14 mouse cellular contexts compared by ENCODE assay signal in the genomic region with DNA sequence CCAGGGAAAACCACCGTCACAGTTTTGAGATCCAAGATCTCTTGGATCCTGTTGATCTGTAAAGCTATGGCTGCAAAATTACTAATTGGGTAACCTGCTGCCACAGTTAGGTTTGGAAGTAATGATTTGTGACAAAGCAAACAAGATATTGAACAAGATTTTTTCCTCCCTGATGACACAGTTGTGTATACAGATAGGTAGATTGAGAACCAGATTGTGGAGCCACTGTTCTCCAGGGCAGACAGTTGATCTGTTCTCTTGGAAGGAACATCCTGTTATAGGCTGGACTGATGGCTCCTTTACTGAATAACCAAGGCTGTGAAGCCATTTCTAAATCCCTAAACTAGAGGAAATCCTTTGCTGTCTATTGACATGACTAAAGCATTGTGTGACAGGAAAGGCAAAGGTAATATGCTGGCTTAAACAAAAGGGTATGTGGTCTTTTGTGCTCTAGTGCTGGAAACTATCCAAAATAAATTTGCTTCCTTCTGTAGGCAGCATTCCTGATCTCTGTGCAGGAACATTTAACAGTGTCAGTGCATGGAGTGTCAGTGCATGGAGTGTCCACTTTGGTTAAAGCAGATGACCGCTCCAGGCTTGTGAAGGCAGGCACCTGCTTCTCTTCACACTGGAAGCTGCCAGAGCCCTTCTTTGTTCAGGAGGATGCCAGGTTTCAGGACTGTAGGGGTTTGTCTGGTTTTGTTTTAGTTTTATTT. TPM values are rescaled to one million over a fixed set of nuclear protein-coding genes. Genes with fewer than 3 reads are reported as not detected.
DNase-seq lines count a peak whose midpoint lies in the region; ATAC-seq and TF ChIP-seq lines count a peak whose summit lies in the region.
"Had no signal": no experiment of that assay in that cellular context is flagged by ENCODE, and none has a peak within 500 bp of the region (broad histone marks: within the 10 kb centered on the region; RNA-seq: fewer than 3 reads in every experiment).

No protein-coding gene starts in this region.

- ATAC-seq in forebrain, postnatal 0 days: no peak
- no peak for ATAC-seq in forebrain, embryonic 11.5 days (replicated peaks; ENCODE audit: low FRiP score)
- ATAC-seq in kidney, embryonic 15.5 days (replicated peaks; ENCODE audit: low FRiP score): no peak
- ATAC-seq in midbrain, embryonic 11.5 days (ENCODE audit: low FRiP score): no peak
- no peak for ATAC-seq in midbrain, embryonic 15.5 days (replicated peaks)
- ATAC-seq: intestine, embryonic 16.5 days had no signal

- no peak overlapping the region for H3K4me3 ChIP-seq in forebrain, postnatal 0 days (ENCODE audit: low read depth, low read length)
- H3K4me3 ChIP-seq in forebrain, embryonic 11.5 days (ENCODE audit: low read depth, low read length): no peak overlapping the region
- H3K4me3 ChIP-seq in kidney, embryonic 15.5 days (replicated peaks): no peak overlapping the region
- H3K4me3 ChIP-seq in midbrain, embryonic 11.5 days (ENCODE audit: low read depth, low read length): no peak overlapping the region
- H3K4me3 ChIP-seq in midbrain, embryonic 15.5 days: no peak overlapping the region
- H3K4me3 ChIP-seq: stomach, embryonic 15.5 days had no signal

- H3K9me3 ChIP-seq in forebrain, postnatal 0 days (ENCODE audit: low read length): no peaks in the 10 kb centered on the region
- no peaks in the 10 kb centered on the region for H3K9me3 ChIP-seq in forebrain, embryonic 11.5 days (ENCODE audit: control insufficient read depth, low read length)
- H3K9me3 ChIP-seq in kidney, embryonic 15.5 days (replicated peaks): no peaks in the 10 kb centered on the region
- no peaks in the 10 kb centered on the region for H3K9me3 ChIP-seq in midbrain, embryonic 11.5 days (ENCODE audit: control insufficient read depth, low read length)
- H3K9me3 ChIP-seq in midbrain, embryonic 15.5 days: no peaks in the 10 kb centered on the region
- H3K9me3 ChIP-seq: stomach, embryonic 15.5 days had no signal

- no peaks in the 10 kb centered on the region for H3K4me1 ChIP-seq in forebrain, postnatal 0 days (ENCODE audit: insufficient read depth)
- H3K4me1 ChIP-seq in forebrain, embryonic 11.5 days (replicated peaks; ENCODE audit: control insufficient read depth, insufficient read depth, low read length): no peaks in the 10 kb centered on the region
- H3K4me1 ChIP-seq in kidney, embryonic 15.5 days: no peaks in the 10 kb centered on the region
- H3K4me1 ChIP-seq in midbrain, embryonic 11.5 days (ENCODE audit: control insufficient read depth, insufficient read depth, low read length): no peaks in the 10 kb centered on the region
- H3K4me1 ChIP-seq in midbrain, embryonic 15.5 days: peaks cover 3% of the 10 kb centered on the region; the same call in 1 of the 2 replicates
- H3K4me1 ChIP-seq: stomach, embryonic 15.5 days had no signal

- H3K27me3 ChIP-seq in forebrain, postnatal 0 days (ENCODE audit: insufficient read depth, low read length): no peaks in the 10 kb centered on the region
- no peaks in the 10 kb centered on the region for H3K27me3 ChIP-seq in forebrain, embryonic 11.5 days (ENCODE audit: control insufficient read depth, insufficient read depth, low read length)
- no peaks in the 10 kb centered on the region for H3K27me3 ChIP-seq in kidney, embryonic 15.5 days
- no peaks in the 10 kb centered on the region for H3K27me3 ChIP-seq in midbrain, embryonic 11.5 days (ENCODE audit: control insufficient read depth, insufficient read depth, low read length)
- H3K27me3 ChIP-seq in midbrain, embryonic 15.5 days (replicated peaks): no peaks in the 10 kb centered on the region
- H3K27me3 ChIP-seq: stomach, embryonic 15.5 days had no signal

- WGBS in forebrain, postnatal 0 days: 80% methylated on average over 2 of the region's 2 CpGs
- WGBS in forebrain, embryonic 11.5 days: 90% methylated on average over 2 of the region's 2 CpGs
- WGBS in kidney, embryonic 15.5 days: 81% methylated on average over 2 of the region's 2 CpGs
- WGBS in midbrain, embryonic 11.5 days: 96% methylated on average over 2 of the region's 2 CpGs
- 92% methylated on average over 2 of the region's 2 CpGs for WGBS in midbrain, embryonic 15.5 days

- H3K4me2 ChIP-seq in forebrain, postnatal 0 days (ENCODE audit: low read depth): no peak overlapping the region
- H3K4me2 ChIP-seq in forebrain, embryonic 11.5 days (ENCODE audit: low read depth, low read length, severe bottlenecking): no peak overlapping the region
- H3K4me2 ChIP-seq in kidney, embryonic 15.5 days: no peak overlapping the region
- no peak overlapping the region for H3K4me2 ChIP-seq in midbrain, embryonic 11.5 days
- H3K4me2 ChIP-seq in midbrain, embryonic 15.5 days: no peak overlapping the region
- H3K4me2 ChIP-seq: stomach, embryonic 15.5 days had no signal

- no peak for TF ChIP-seq CTCF in forebrain, postnatal 0 days (IDR thresholded peaks at IDR 0.05; ENCODE audit: low read depth)

- H3K9ac ChIP-seq in forebrain, postnatal 0 days: no peak overlapping the region
- H3K9ac ChIP-seq in forebrain, embryonic 11.5 days (ENCODE audit: low read length): no peak overlapping the region
- no peak overlapping the region for H3K9ac ChIP-seq in kidney, embryonic 15.5 days
- H3K9ac ChIP-seq in midbrain, embryonic 11.5 days (ENCODE audit: low read length): no peak overlapping the region
- no peak overlapping the region for H3K9ac ChIP-seq in midbrain, embryonic 15.5 days
- H3K9ac ChIP-seq: stomach, embryonic 15.5 days had no signal

- peak overlapping the region; percentile 21; the same call in 1 of the 2 replicates for H3K27ac ChIP-seq in forebrain, postnatal 0 days (ENCODE audit: low read depth, low read length)
- no peak overlapping the region for H3K27ac ChIP-seq in forebrain, embryonic 11.5 days (ENCODE audit: low read depth, low read length)
- H3K27ac ChIP-seq in kidney, embryonic 15.5 days: 0 out of 2 replicates have a peak overlapping the region, but pooled peaks have one; percentile 6
- no peak overlapping the region for H3K27ac ChIP-seq in midbrain, embryonic 11.5 days (ENCODE audit: low read depth, low read length)
- H3K27ac ChIP-seq in midbrain, embryonic 15.5 days: no peak overlapping the region
- H3K27ac ChIP-seq: stomach, embryonic 15.5 days had no signal

- no peak for DNase-seq in forebrain, postnatal 0 days
- no peak for DNase-seq in forebrain, embryonic 11.5 days (ENCODE audit: low spot score)
- DNase-seq in kidney, postnatal 25 days: no peak
- DNase-seq in midbrain, embryonic 11.5 days (ENCODE audit: low spot score, missing footprints): peak; percentile 79
- DNase-seq in spleen, postnatal 36 days (ENCODE audit: low spot score in 2 of 2): no peak
- DNase-seq: adrenal gland, adult 8-10 months; embryo, embryonic 11 days; heart, postnatal 4 days; lung, adult 2 months; thymus, postnatal 36 days had no signal

- no peaks in the 10 kb centered on the region for H3K36me3 ChIP-seq in forebrain, postnatal 0 days (ENCODE audit: insufficient read depth)
- no peaks in the 10 kb centered on the region for H3K36me3 ChIP-seq in forebrain, embryonic 11.5 days (ENCODE audit: control insufficient read depth, insufficient read depth, low read length)
- peaks cover 19% of the 10 kb centered on the region for H3K36me3 ChIP-seq in kidney, embryonic 15.5 days
- H3K36me3 ChIP-seq in midbrain, embryonic 11.5 days (ENCODE audit: control insufficient read depth, insufficient read depth, low read length): no peaks in the 10 kb centered on the region; the same call in 1 of the 2 replicates
- no peaks in the 10 kb centered on the region for H3K36me3 ChIP-seq in midbrain, embryonic 15.5 days (replicated peaks)
- H3K36me3 ChIP-seq: stomach, embryonic 15.5 days had no signal

RNA-seq across cellular contexts. Expression of a gene that starts 15.0 kb away (rescaled TPM):
- total RNA-seq in forebrain, postnatal 0 days (2014; rRNA removed): 81.2 and 95.6 TPM in 2 replicates
- 23.7 and 33.0 TPM in 2 replicates for polyA plus RNA-seq in forebrain, postnatal 0 days (2015; fragmentation: Nextera tagmentation; extraction: Ambion mirVana)
- 39.9 and 42.1 TPM in 2 replicates for polyA plus RNA-seq in forebrain, embryonic 11.5 days (2014; fragmentation: Nextera tagmentation; extraction: Ambion mirVana)
- 28.5 TPM in 2 replicates for polyA plus RNA-seq in kidney, embryonic 15.5 days (2015; fragmentation: Nextera tagmentation; extraction: Ambion mirVana)
- 36.2 and 38.3 TPM in 2 replicates for polyA plus RNA-seq in midbrain, embryonic 11.5 days (2014; fragmentation: Nextera tagmentation; extraction: Ambion mirVana)
- 41.6 and 45.0 TPM in 2 replicates for polyA plus RNA-seq in midbrain, embryonic 15.5 days (2015; fragmentation: Nextera tagmentation; extraction: Ambion mirVana)

Comparison
In these comparisons a context has a peak if more than half of its experiments do, and no peak if none do; other contexts are left out.
1. H3K27ac ChIP-seq: peak in forebrain, postnatal 0 days (single experiment) and kidney, embryonic 15.5 days (single experiment); none in forebrain, embryonic 11.5 days (single experiment), midbrain, embryonic 11.5 days (single experiment) and midbrain, embryonic 15.5 days (single experiment).